Mouse (Mus musculus) liver, embryonic 16.5 days (tissue): Measurements from ENCODE around the gene Cfap161. TPM values are rescaled to one million over a fixed set of nuclear protein-coding genes. Genes with fewer than 3 reads are reported as not detected.

Experiments used
- ATAC-seq: fragments of 200-750 bp; cut with Nextera tagmentation; 2 replicates; pipeline ENCODE4 v1.8.0; 2017; ENCODE audit warnings: low read depth, mild to moderate bottlenecking, moderate number of reproducible peaks, moderate library complexity
- H3K27ac ChIP-seq: fragments of 300-500 bp; sonication (generic); 2 replicates; pipeline ENCODE4 v1.5.1; 2014; ENCODE audit warnings: mild to moderate bottlenecking, low read length
- H3K27me3 ChIP-seq: fragments of 300-500 bp; sonication (generic); 2 replicates; pipeline ENCODE4 v1.6.1; 2014; ENCODE audit warnings: low read depth, low read length, mixed read lengths; ENCODE audit not compliant: control insufficient read depth, insufficient read depth
- H3K36me3 ChIP-seq: fragments of 300-500 bp; sonication (generic); 2 replicates; pipeline ENCODE4 v1.6.1; 2014; ENCODE audit warnings: mild to moderate bottlenecking; ENCODE audit not compliant: control insufficient read depth, insufficient read depth
- H3K4me1 ChIP-seq: fragments of 300-500 bp; sonication (generic); 2 replicates; pipeline ENCODE4 v1.6.1; 2014; ENCODE audit warnings: low read depth, low read length, mixed read lengths; ENCODE audit not compliant: control insufficient read depth
- H3K4me2 ChIP-seq: fragments of 300-500 bp; sonication (generic); 2 replicates; pipeline ENCODE4 v1.6.1; 2014; ENCODE audit warnings: low read depth, low read length, mixed read lengths
- H3K4me3 ChIP-seq: fragments of 300-500 bp; sonication (generic); 2 replicates; pipeline ENCODE4 v1.5.1; 2014; ENCODE audit warnings: low read depth, mild to moderate bottlenecking, low read length
- H3K9ac ChIP-seq: fragments of 300-500 bp; sonication (generic); 2 replicates; pipeline ENCODE4 v1.6.1; 2014; ENCODE audit warnings: low read depth, low read length
- H3K9me3 ChIP-seq: fragments of 300-500 bp; sonication (generic); replicated peaks from 2 replicates; pipeline ENCODE4 v1.6.1; 2016; ENCODE audit warnings: low read length; ENCODE audit not compliant: control insufficient read depth
- WGBS: fragments of 180-500 bp; shearing (Covaris S2); extraction: QIAGEN DNeasy Blood & Tissue Kit; methylation state at CpG from one replicate; pipeline ENCODE4 v1.1.7; 2014; ENCODE audit not compliant: insufficient replicate concordance; 5-methylcytosine and 5-hydroxymethylcytosine counted together
- polyA plus RNA-seq: library from polyadenylated mRNA; unstranded; fragments of >200 nt; fragmentation: Nextera tagmentation; extraction: Ambion mirVana; gene quantifications from 2 replicates; pipeline ENCODE4 v1.2.1, GENCODE M21; 2015

Gene Cfap161
- polyA plus RNA-seq, 1 experiment from 2014 or later, result not detected

GRCm38 (mm10) chr7:83809060-83809459 is 14.4 kb upstream of the Cfap161 start:
- Histone ChIP-seq H3K36me3 (no peaks in the 10 kb centered on the region), H3K4me3 (no peak overlapping the region), H3K4me2 (no peak overlapping the region), H3K9me3 (no peaks in the 10 kb centered on the region), H3K4me1 (no peaks in the 10 kb centered on the region), H3K27ac (no peak overlapping the region), H3K9ac (no peak overlapping the region), H3K27me3 (no peaks in the 10 kb centered on the region)
- ATAC-seq, result no peak
- WGBS, result 47% methylated on average over 6 of the region's 6 CpGs

GRCm38 (mm10) chr7:83806934-83807333 is 12.3 kb upstream of the Cfap161 start:
- H3K9me3 ChIP-seq, result no peaks in the 10 kb centered on the region
- no peak overlapping the region for H3K27ac ChIP-seq
- no peaks in the 10 kb centered on the region for H3K36me3 ChIP-seq
- no peak overlapping the region for H3K9ac ChIP-seq
- no peak overlapping the region for H3K4me3 ChIP-seq
- ATAC-seq, result no peak
- WGBS, result 33% methylated on average over 6 of the region's 6 CpGs
- H3K4me1 ChIP-seq, result no peaks in the 10 kb centered on the region
- no peaks in the 10 kb centered on the region for H3K27me3 ChIP-seq
- no peak overlapping the region for H3K4me2 ChIP-seq

- Histone ChIP-seq H3K27ac (no peak overlapping the region), H3K4me3 (no peak overlapping the region), H3K4me1 (no peaks in the 10 kb centered on the region), H3K36me3 (no peaks in the 10 kb centered on the region), H3K27me3 (no peaks in the 10 kb centered on the region), H3K4me2 (no peak overlapping the region), H3K9ac (no peak overlapping the region), H3K9me3 (no peaks in the 10 kb centered on the region)
- no peak for ATAC-seq
- 55% methylated on average over 4 of the region's 4 CpGs for WGBS
Observed at GRCm38 (mm10) chr7:83803777-83804176, 9.1 kb upstream of the Cfap161 start.

GRCm38 (mm10) chr7:83802509-83802908 is 7.8 kb upstream of the Cfap161 start:
- Histone ChIP-seq H3K4me1 (no peaks in the 10 kb centered on the region), H3K36me3 (no peaks in the 10 kb centered on the region), H3K9ac (no peak overlapping the region), H3K4me2 (no peak overlapping the region), H3K4me3 (no peak overlapping the region), H3K27me3 (no peaks in the 10 kb centered on the region), H3K27ac (no peak overlapping the region), H3K9me3 (no peaks in the 10 kb centered on the region)
- WGBS, result 46% methylated on average over 7 of the region's 7 CpGs
- no peak for ATAC-seq

- no peaks in the 10 kb centered on the region for H3K4me1 ChIP-seq
- no peaks in the 10 kb centered on the region for H3K36me3 ChIP-seq
- no peak for ATAC-seq
- no peak overlapping the region for H3K27ac ChIP-seq
- H3K4me3 ChIP-seq, result no peak overlapping the region
- WGBS, result 39% methylated on average over 2 of the region's 2 CpGs
- no peaks in the 10 kb centered on the region for H3K27me3 ChIP-seq
- H3K9me3 ChIP-seq, result no peaks in the 10 kb centered on the region
- no peak overlapping the region for H3K9ac ChIP-seq
- no peak overlapping the region for H3K4me2 ChIP-seq
Observed at GRCm38 (mm10) chr7:83802007-83802406, 7.3 kb upstream of the Cfap161 start.

GRCm38 (mm10) chr7:83801483-83801875 is 6.8 kb upstream of the Cfap161 start:
- no peak overlapping the region for H3K27ac ChIP-seq
- no peaks in the 10 kb centered on the region for H3K9me3 ChIP-seq
- no peaks in the 10 kb centered on the region for H3K27me3 ChIP-seq
- 70% methylated on average over 6 of the region's 6 CpGs for WGBS
- H3K4me1 ChIP-seq, result no peaks in the 10 kb centered on the region
- no peak overlapping the region for H3K4me3 ChIP-seq
- no peaks in the 10 kb centered on the region for H3K36me3 ChIP-seq
- H3K4me2 ChIP-seq, result no peak overlapping the region
- no peak for ATAC-seq
- H3K9ac ChIP-seq, result no peak overlapping the region

GRCm38 (mm10) chr7:83800561-83801482 is 6.1 kb upstream of the Cfap161 start:
- Histone ChIP-seq H3K4me2 (no peak overlapping the region), H3K4me1 (no peaks in the 10 kb centered on the region), H3K4me3 (no peak overlapping the region), H3K36me3 (no peaks in the 10 kb centered on the region), H3K9me3 (no peaks in the 10 kb centered on the region), H3K27ac (no peak overlapping the region), H3K27me3 (no peaks in the 10 kb centered on the region), H3K9ac (no peak overlapping the region)
- ATAC-seq, result no peak
- WGBS, result 70% methylated on average over 8 of the region's 8 CpGs

GRCm38 (mm10) chr7:83800071-83800470 is 5.4 kb upstream of the Cfap161 start:
- no peak overlapping the region for H3K27ac ChIP-seq
- no peaks in the 10 kb centered on the region for H3K4me1 ChIP-seq
- no peaks in the 10 kb centered on the region for H3K27me3 ChIP-seq
- no peak for ATAC-seq
- H3K9ac ChIP-seq, result no peak overlapping the region
- no peaks in the 10 kb centered on the region for H3K36me3 ChIP-seq
- 69% methylated on average over 2 of the region's 2 CpGs for WGBS
- no peak overlapping the region for H3K4me3 ChIP-seq
- no peaks in the 10 kb centered on the region for H3K9me3 ChIP-seq
- no peak overlapping the region for H3K4me2 ChIP-seq

GRCm38 (mm10) chr7:83798004-83798403 is 3.3 kb upstream of the Cfap161 start:
- Histone ChIP-seq H3K27ac (no peak overlapping the region), H3K9ac (no peak overlapping the region), H3K9me3 (no peaks in the 10 kb centered on the region), H3K27me3 (no peaks in the 10 kb centered on the region), H3K4me2 (no peak overlapping the region), H3K36me3 (no peaks in the 10 kb centered on the region), H3K4me3 (no peak overlapping the region), H3K4me1 (no peaks in the 10 kb centered on the region)
- ATAC-seq, result no peak
